Mouse (Mus musculus) olfactory bulb, adult 2 months (tissue): ENCODE measurements at regions not wholly inside any gene's neighbourhood (a gene's known extent, or its start where the extent isn't known, plus 50 kb on each side); places are given as distances from the start of the nearest gene placed in this dataset.

ENCODE experiments used
- H3K27ac ChIP-seq: fragments of 200-500 bp; 2 replicates; pipeline ENCODE4 v1.5.1; 2012; ENCODE audit warnings: low read depth, low read length; ENCODE audit not compliant: insufficient read depth
- H3K4me1 ChIP-seq: fragments of 200-500 bp; 2 replicates; pipeline ENCODE4 v1.6.1; 2012; ENCODE audit warnings: low read length; ENCODE audit not compliant: control insufficient read depth, insufficient read depth
- H3K4me3 ChIP-seq: fragments of 200-500 bp; 2 replicates; pipeline ENCODE4 v1.5.1; 2012; ENCODE audit warnings: mild to moderate bottlenecking, low read depth, low read length, moderate library complexity; ENCODE audit not compliant: insufficient read depth
- CTCF ChIP-seq: fragments of 200-500 bp; IDR thresholded peaks from 2 replicates; pipeline ENCODE4 v1.5.1; 2012; ENCODE audit warnings: low read depth, mild to moderate bottlenecking, low read length, moderate library complexity; ENCODE audit not compliant: insufficient read depth
- POLR2A ChIP-seq: fragments of 200-500 bp; IDR thresholded peaks from 2 replicates; pipeline ENCODE4 v1.6.1; 2012; ENCODE audit warnings: mild to moderate bottlenecking, low read depth, low read length, moderate library complexity; ENCODE audit not compliant: insufficient read depth
- WGBS: fragments of 180-500 bp; shearing (Covaris S2); methylation state at CpG from one replicate; pipeline ENCODE4 v1.1.7; 2018; 5-methylcytosine and 5-hydroxymethylcytosine counted together

- H3K4me1 ChIP-seq, result no peaks in the 10 kb centered on the region
- 73% methylated on average over 2 of the region's 2 CpGs for WGBS
- H3K4me3 ChIP-seq, result no peak overlapping the region
- TF ChIP-seq CTCF (no peak), POLR2A (no peak)
- H3K27ac ChIP-seq, result no peak overlapping the region
Measured at GRCm38 (mm10) chr15:68650609-68651008, 2149.9 kb upstream of the Lrrc6 start.

GRCm38 (mm10) chr15:68650033-68650432 is 2149.3 kb upstream of the Lrrc6 start:
- 81% methylated on average over 3 of the region's 3 CpGs for WGBS
- TF ChIP-seq CTCF, result no peak
- no peak for TF ChIP-seq POLR2A
- Histone ChIP-seq H3K4me3 (no peak overlapping the region), H3K4me1 (no peaks in the 10 kb centered on the region), H3K27ac (no peak overlapping the region)

- no peaks in the 10 kb centered on the region for H3K4me1 ChIP-seq
- 74% methylated on average over 3 of the region's 3 CpGs for WGBS
- no peak overlapping the region for H3K27ac ChIP-seq
- H3K4me3 ChIP-seq, result no peak overlapping the region
- TF ChIP-seq CTCF (no peak), POLR2A (no peak)
Measured at GRCm38 (mm10) chr15:68646865-68647264, 2146.2 kb upstream of the Lrrc6 start.

- TF ChIP-seq CTCF (no peak), POLR2A (no peak)
- no peak overlapping the region for H3K4me3 ChIP-seq
- H3K27ac ChIP-seq, result no peak overlapping the region
- H3K4me1 ChIP-seq, result no peaks in the 10 kb centered on the region
- WGBS, result 87% methylated on average over 1 of the region's 1 CpGs
Measured at GRCm38 (mm10) chr15:68644862-68645261, 2144.2 kb upstream of the Lrrc6 start.

GRCm38 (mm10) chr15:68635633-68636032 is 2134.9 kb upstream of the Lrrc6 start:
- TF ChIP-seq CTCF (no peak), POLR2A (no peak)
- Histone ChIP-seq H3K27ac (no peak overlapping the region), H3K4me1 (no peaks in the 10 kb centered on the region), H3K4me3 (no peak overlapping the region)

GRCm38 (mm10) chr15:68626976-68627375 is 2126.3 kb upstream of the Lrrc6 start:
- H3K27ac ChIP-seq, result no peak overlapping the region
- 81% methylated on average over 4 of the region's 4 CpGs for WGBS
- TF ChIP-seq CTCF (no peak), POLR2A (no peak)
- no peaks in the 10 kb centered on the region for H3K4me1 ChIP-seq
- no peak overlapping the region for H3K4me3 ChIP-seq

- no peak for TF ChIP-seq CTCF
- TF ChIP-seq POLR2A, result no peak
- no peak overlapping the region for H3K27ac ChIP-seq
- no peak overlapping the region for H3K4me3 ChIP-seq
- no peaks in the 10 kb centered on the region for H3K4me1 ChIP-seq
- 75% methylated on average over 3 of the region's 3 CpGs for WGBS
Measured at GRCm38 (mm10) chr15:68624831-68625230, 2124.1 kb upstream of the Lrrc6 start.

- no peak for TF ChIP-seq POLR2A
- no peak for TF ChIP-seq CTCF
- no peaks in the 10 kb centered on the region for H3K4me1 ChIP-seq
- H3K4me3 ChIP-seq, result no peak overlapping the region
- 72% methylated on average over 6 of the region's 6 CpGs for WGBS
- no peak overlapping the region for H3K27ac ChIP-seq
Measured at GRCm38 (mm10) chr15:68620417-68621214, 2119.9 kb upstream of the Lrrc6 start.

GRCm38 (mm10) chr15:68606110-68606791 is 2105.5 kb upstream of the Lrrc6 start:
- WGBS, result 57% methylated on average over 8 of the region's 8 CpGs
- H3K4me3 ChIP-seq, result no peak overlapping the region
- TF ChIP-seq CTCF (no peak), POLR2A (no peak)

GRCm38 (mm10) chr15:68605478-68605877 is 2104.8 kb upstream of the Lrrc6 start:
- Histone ChIP-seq H3K4me1 (peaks cover 3% of the 10 kb centered on the region; the same call in 1 of the 2 replicates), H3K27ac (no peak overlapping the region), H3K4me3 (no peak overlapping the region)
- WGBS, result 83% methylated on average over 2 of the region's 2 CpGs
- TF ChIP-seq CTCF (no peak), POLR2A (no peak)

More at GRCm38 (mm10) chr15:68606110-68606791, 2105.5 kb upstream of the Lrrc6 start:
- H3K27ac ChIP-seq, result no peak overlapping the region
- H3K4me1 ChIP-seq, result peaks cover 3% of the 10 kb centered on the region; the same call in 1 of the 2 replicates
